Mouse (Mus musculus) spleen, adult 18-20 months (tissue): ENCODE data around the gene Vars.
"Not testable (repeated sequence)": the region's sequence is repeated elsewhere in the genome, so short reads cannot be mapped to it uniquely, and the experiment has no call there.

Experiments
- DNase-seq, 2 experiments: peaks; one replicate each; pipeline ENCODE4 v3.0.0; 2022; ENCODE audit warnings: mixed read lengths in 2 of 2

Vars gene

DNA sequence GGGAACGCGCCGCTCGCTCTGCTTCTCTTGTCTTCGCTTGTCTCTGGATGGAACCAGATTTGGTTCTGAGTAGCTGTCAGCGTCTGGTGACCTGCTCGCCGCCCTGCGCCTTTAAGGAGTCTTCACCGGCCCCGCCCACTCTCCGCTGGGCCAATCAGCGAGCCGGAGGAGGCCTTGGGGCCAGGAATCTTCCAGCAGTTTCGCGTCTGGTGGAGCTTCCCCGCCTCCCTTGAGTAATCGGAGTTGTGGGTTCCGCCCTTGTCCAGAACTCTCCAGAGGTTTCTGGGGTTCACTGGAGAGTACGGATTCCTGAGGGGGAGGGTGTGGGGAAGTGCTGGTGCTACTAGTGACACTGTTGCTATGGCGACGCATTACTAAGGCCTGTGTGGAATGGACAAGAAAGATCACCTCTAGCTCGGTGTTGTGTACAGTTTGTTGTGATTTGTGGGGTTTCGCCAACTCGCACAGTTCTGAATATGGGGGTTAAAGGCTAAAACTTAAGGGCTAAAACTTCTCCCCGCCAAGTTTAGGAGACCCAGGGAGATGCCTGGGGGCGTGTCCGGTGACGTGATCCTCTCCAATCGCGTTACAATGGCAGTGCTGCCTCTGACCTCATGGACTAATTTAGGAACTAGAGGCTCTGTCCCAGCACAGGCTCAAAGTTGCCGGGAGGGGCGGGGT is 28.6 kb upstream of the Vars start, which contains the start of the genes Hspa1a and Hspa1l:
Gene Hspa1a, minus strand, starts transcription at position 88 of the 681 bp plus-strand sequence.
Gene Hspa1l, plus strand, starts transcription at position 635 of the 681 bp plus-strand sequence.
- DNase-seq, result peak; percentile 54 to 63

DNA sequence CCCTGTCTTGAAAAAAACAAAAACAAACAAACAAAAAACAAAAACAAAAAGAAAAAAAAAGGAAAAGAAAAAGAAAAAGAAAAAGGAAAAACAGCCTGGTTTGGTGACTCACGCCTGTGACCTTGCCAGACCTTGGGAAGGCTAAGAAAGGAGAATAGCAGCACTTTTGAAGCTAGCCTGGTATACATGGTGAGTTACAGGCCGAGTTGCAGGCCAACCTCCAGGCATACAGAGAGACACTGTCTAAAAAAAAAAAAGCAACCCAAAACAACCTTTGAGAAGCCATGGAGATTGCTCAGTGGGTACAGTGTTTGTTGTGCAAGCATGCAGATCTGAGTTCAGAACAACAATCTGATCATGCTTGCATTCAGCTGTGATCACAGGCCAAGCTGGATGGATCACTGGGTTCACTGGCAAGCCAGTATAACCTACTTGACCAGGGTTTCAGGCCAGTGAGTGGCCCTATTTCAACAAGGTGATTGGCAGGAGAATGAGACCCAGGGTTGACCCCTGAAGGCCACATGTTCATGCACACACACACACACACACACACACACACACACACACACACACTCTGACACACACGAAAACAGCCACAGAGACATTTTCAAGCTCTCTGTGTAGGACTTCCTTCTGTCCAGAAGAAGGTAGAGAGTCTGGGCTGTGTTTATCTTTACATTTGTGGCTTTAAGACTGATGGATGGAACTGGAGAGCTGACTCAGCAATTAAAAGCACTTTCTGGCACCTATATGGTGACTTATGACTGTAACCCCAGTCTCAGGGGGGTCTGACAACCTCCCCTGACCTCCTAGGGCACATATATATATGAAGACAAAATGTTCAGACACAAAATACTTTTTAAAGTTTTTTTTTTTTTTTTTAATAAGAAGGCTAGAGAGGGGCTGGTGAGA is 24.9 kb upstream of the Vars start:
- DNase-seq, result no peak

DNA sequence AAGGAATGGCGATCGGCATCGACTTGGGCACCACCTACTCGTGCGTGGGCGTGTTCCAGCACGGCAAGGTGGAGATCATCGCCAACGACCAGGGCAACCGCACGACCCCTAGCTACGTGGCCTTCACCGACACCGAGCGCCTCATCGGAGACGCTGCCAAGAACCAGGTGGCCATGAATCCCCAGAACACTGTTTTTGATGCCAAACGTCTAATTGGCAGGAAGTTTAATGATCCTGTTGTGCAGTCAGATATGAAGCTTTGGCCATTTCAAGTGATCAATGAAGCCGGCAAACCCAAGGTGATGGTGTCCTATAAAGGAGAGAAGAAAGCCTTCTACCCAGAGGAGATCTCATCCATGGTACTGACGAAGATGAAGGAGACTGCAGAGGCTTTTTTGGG is 23.8 kb upstream of the Vars start:
- no peak for DNase-seq

DNA sequence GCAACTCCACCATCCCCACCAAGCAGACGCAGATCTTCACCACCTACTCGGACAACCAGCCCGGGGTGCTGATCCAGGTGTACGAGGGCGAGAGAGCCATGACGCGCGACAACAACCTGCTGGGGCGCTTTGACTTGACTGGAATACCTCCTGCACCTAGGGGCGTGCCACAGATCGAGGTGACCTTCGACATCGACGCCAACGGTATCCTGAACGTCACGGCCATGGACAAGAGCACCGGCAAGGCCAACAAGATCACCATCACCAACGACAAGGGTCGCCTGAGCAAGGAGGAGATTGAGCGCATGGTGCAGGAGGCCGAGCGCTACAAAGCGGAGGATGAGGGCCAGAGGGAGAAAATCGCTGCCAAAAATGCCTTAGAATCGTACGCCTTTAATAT is 22.5 kb upstream of the Vars start:
- DNase-seq, result no peak

DNA sequence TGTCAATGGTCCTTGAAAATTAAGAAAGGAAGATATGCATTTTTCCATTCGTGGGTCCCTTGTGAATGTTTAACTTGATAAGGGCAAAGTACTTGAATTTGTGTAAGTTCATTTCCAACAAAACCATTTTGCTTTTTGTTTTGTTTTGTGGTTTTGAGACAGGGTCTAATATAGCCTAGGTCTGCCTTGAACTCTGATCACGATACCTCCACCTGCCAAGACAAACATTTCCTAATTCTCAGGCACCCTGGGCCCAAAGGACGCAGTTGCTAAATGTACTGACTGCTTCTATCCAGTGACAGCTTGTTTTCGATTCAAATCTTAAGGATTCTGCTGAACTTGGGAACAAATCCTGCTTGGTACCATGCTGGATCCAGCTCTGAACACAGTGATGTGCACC is 21.2 kb upstream of the Vars start:
- DNase-seq, result no peak

DNA sequence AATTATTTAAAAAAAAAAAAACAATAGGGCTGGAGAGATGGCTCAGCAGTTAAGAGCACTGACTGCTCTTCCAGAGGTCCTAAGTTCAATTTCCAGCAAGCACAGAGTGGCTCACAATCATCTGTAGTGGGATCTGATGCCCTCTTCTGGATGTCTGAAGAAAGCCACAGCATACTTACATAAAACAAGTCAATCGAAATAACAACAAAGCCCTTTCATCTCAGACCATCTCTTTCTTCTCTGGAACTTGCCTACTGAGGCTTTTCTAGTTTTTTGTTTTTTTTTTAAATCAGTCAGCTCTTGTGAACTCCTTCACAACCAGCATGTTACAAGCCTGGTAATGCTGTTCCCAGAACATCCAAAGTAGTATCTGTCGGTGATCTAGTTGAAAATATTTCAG is 20.1 kb upstream of the Vars start:
- DNase-seq, result no peak

DNA sequence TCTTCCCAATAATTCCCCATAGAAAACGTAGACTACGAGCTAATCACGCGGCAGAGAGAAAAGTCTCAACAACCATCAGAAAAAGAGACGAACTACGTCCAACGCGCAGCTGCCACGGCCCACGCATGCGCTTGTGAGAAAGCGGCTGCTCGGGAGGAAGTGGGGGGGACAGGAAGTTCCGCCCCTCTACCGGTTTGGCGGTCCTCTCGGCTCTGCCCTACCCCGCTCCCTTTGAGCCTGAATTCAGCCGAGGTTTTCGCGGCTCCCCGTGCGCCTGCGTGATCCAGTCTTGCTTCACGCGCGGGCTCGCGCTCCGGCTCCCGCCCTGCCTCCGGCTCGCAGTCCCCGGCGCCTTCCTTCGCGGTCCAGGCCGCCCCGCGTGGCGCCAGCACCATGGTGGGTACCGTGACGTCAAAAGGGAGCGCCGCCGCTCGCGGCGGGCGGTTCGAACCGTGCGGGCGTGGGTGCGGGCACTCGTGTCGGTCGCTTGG is 19.1 kb upstream of the Vars start, which contains the start of gene Lsm2:
Gene Lsm2, plus strand, starts transcription at position 173 of the 491 bp plus-strand sequence.
- DNase-seq, result peak; percentile 83 to 84

DNA sequence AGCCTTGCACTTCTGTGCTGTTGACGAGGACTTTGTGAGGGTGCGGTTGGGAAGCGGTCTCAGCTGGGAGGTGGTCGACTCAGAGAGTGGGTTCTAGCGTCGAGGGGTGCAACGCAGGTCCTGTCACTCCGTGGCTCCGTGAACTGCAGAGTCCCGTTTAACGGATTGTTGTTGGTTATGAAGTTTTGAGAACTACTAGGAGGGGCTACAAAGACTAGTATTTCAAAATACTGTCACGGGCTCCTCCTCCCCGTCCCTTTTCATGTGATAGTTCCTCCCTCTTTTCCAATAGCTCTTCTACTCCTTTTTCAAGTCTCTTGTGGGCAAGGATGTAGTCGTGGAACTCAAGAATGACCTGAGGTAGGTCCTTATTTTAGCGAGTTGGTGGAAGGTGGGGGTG is 18.5 kb upstream of the Vars start:
- no peak for DNase-seq

DNA sequence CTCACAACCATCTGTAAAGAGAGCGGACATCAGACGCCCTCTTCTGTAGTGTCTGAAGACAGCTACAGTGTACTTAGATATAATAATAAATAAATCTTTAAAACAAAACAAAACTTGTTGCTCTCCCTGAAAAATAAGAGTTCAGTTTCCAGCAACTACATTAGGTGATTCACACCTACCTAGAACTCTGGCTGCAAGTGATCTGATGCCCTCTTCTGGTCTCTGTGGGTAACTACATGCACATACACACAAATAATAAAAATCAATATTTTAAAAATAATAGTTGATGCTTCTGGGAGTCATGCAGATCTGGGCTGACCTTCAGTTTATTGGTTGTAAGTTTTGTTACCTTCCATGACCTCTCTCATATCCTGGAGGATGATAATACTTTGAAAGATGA is 16.6 kb upstream of the Vars start:
- no peak for DNase-seq

DNA sequence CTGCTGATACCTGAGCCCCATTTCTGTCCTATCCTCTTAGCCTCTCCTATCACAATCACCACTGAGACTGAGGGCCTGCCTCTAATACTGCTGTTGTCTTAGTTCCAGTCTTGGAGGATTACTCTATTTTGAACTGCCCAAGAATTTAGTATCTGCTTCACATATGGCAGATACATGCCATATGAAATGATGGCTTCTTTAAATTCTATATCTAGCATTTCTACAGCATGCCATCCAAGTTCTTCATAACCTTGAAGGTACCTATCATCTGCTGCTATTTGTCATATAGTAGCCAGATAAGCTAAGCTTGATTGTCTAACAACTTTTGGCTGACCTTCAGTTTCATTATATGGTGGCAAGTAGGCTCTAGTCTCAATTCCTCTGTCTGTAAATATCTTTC is 6.0 kb upstream of the Vars start:
- no peak for DNase-seq

DNA sequence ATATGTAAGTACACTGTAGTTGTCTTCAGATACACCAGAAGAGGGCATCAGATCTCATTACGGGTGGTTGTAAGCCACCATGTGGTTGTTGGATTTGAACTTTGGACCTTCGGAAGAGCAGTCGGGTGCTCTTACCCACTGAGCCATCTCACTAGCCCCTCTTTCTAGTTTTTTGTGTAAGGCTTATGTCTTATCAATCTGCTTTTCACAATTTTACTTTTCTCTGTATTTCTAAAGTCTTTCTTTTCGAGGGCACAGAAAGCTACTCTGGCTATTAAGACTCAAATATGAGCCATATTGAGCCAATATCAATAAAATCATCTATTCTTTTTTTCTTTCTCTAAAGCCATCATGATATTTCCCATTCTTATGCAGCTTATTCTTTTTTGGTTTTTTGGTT is 5.6 kb upstream of the Vars start:
- DNase-seq, result not testable (repeated sequence)

DNA sequence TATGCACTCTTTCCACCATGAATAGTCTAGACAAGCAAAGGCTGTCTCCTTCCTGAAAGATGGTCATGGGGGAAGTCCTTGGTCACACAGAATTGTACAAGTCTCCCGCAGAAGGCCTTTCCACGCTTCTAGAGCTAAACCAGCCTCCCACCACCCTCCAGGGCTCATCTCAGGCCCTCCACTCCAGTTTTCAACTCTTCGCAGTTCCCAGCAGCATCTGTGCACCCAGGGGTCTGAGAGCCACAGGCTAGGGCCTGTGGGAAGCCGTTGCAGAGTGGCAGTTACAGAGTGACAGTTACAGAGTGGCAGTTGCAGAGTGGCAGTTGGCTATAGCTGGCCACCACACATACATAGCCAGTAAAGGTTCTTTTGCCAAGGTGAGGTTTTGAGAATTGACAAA is 4.9 kb upstream of the Vars start:
- not testable (repeated sequence) for DNase-seq

DNA sequence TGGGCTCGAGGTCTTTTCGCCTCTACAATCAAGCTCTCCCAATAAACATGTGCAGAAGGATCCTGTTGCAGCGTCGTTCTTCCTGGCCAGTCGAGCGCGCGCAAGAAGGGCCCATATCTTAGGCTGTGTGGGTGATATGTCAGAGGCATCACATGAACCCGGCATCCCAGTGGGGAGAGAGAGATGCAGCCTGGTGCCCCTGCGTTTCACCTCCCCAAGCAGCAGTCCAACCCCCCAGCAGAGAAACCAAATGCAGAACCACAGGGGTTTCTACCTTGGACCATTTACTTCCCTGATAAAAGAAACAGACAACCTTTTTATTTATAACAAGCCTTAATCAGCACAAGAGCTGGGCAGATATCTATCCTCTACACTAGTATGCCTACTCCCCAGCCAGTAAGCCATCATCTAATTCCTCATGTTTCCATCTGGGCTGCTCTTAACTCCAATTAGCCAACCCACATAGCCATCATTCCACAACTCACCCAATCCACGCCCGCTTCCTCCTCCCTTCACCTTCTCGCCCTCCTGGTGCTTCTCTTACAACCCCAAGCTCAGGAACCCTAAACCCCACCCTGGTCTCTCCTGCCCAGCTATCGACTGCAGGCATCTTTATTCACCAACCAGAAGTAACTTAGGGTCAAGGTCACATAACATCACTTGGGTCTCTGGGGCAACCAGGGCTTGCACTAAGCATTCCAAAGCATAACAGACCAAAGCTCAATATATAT is 4.2 kb upstream of the Vars start:
- DNase-seq, result no peak

DNA sequence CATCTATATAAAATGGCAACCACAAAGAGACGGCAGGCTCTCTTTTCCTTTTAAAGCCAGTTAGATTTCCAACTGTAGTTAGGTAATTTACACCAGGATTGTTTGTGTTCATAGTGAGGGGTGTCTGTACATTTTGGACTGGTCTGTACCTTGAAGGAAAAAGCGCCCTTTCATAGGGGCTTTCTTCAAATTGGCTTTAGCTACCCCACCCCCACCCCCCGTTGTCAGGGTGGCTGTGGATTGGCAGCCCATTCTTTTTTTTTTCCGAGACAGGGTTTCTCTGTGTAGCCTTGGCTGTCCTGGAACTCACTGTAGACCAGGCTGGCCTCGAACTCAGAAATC is 3.7 kb upstream of the Vars start:
- DNase-seq, result no peak

DNA sequence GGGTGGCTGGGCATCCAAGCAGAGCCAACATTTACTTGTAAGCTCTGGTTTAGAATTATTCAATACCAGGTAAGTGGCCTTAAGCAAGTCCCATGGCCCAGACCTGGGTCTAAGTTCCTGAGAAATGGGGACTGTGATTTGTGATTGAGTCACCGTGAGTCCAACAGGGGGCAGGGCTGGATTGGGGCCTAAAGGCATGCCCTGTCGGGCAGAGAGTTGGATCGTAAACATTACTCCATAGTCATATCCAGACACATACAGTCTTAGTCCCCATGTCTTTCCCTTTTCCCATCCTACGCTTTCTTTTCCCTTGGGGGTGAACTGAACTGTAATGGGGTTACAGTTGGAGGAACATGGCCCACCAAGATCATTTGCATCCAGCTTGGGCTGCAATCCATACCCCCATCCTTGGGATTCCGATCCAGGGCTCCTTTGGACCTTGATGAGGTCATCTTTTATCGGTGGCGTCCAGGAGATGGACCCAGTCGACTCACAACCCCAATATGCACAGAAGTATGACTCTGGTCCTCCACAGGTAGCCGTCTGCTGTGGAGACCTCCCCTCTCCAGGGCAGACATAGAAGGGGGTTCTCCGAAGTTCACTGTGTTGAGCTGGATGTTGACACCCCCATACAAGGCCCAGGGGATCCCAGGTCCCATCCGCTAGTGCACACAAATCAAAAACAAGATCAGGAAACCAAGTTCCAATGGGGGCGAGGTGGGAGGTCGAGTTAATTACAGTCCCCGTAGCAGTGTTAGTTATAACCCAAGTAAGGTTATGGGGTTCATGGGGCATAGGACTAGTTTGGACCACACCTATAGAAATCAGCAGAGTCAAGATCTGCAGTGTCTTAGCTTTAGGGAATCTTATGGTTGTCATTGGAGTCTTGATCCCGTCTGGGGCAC is 2.0 kb upstream of the Vars start:
- DNase-seq, result no peak

DNA sequence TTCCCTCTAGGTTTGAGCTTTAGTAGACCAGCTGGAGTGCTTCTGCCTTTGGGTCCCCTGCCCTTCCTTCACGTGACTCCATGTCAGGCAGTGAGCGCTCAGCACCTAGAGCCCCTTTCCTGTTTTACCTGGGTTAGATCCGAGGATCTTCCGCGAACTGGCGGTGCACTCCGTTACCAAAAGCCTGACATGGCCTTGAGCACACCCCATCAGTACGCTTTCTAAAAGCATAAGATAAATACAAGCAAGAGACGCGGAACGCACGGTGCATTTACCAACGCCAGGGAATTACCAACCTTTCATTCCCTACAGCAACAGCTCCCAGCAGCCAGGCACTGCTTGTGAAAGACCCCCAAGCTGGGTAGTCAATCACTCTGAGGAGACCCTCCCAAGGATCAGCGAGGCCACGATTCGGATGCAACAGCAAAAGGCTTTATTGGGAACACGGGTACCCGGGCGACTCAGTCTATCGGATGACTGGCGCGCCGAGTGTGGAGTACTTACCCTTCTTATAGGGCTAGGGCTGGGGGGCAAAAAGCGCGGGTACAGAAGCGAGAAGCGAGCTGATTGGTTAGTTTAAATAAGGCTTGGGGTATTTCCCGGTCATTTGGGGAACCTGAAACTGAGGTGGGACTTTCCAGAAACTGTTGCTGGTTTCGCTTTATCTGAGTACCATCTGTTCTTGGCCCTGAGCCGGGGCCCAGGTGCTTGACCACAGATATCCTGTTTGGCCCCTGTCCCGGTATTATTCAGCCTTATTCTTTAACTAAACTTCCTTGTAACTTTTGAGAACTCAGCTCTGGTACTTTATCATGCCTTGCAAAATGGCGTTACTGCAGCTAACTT is 693 bp upstream of the Vars start:
- DNase-seq, result peak; percentile 45 to 63

DNA sequence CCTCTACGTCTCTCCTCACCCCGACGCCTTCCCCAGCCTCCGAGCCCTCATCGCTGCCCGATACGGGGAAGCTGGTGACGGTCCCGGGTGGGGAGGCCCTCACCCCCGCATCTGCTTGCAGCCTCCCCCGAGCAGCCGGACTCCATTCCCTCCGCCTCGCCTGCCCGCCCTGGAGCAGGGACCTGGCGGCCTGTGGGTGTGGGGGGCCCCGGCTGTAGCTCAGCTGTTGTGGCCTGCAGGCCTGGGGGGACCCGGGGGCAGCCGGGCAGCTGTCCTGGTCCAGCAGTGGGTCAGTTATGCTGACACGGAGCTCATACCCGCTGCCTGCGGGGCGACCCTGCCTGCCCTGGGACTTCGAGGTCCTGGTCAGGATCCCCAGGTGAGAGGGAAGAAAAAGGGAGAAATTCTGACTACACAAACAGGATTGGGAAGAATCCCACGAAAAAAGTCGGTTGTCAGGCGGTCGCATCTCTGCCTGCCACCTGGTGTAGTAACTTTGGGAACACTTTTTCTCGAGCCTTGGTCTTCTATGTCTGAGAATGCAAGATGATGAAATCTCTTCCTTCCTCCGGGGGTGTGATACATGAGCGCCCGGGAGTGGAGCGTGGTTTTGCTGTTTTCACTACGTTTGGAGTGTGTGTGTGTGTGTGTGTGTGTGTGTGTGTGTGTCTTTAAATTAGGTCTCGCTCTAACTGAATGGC is 815 bp downstream of the Vars start:
- peak; percentile 42 to 46 for DNase-seq

DNA sequence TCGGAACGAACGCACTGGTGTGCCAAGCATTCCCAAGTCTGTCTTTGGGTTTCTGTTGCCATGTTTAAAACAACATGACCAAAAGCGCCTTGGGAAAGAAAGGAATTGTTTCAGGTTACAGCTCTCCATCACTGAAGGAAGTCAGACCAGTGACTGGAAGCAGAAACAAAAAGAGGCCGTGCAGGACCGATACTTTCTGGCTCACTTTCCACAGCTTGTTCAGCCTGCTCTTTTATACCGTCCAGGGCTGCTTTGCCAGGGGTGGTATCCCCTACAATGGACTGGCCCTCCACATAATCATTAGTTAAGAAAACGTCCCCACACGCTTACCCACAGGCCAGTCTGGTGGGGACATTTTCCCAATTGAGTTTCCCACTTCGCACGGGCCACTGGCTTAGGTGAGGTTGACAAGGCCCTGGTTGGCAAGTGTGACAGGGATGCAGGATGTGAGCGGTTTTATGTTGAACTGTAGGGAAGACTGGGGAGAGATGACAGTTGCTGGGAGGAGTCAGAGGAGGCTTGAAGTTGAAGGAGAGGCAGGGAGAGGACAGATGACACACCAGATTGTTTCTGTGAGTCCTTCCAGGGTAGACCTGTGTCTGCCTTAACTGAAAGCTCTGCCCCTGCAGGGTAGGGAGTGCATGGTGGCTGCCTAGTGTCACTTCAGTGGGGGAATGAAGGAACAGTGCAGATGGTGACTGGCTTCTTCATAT is 1.5 kb downstream of the Vars start:
- DNase-seq, result no peak

DNA sequence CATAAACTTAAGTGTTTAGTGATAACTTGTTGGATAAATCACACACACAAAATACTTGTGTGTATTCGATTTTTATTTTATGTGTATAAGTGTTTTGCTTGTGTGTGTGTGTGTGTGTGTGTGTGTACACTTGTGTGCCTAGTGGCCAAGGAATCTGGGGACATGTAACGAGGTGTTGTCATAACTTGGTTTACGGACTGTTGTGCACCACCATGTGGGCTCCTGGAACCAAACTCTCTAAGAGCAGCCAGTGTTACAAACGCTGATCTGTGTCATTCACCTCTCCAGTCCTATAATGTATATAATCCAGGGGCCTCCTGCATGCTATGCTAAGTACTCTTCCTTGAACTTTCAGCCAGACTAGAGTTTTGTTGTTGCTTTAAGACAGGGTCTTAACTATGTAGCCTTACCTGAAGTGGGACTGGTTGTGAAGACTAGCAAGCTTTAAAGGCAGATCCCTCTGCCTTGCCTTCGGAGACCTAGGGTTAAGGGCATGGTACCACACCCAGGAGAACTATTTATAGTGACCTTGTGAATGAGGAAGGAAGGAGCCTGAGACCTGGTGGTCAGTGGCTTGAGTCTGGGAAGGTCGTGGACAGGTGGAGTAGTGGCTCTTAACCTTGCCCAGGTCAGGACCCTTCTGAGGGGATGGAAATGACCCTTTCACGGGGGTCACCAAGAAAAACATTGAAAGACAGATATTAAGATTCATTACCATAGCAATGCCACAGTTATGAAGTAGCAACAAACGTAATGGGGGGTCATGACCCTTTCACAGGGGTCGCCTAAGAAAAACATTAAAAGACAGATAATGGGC is 2.4 kb downstream of the Vars start:
- no peak for DNase-seq
